Mouse (Mus musculus) liver, postnatal 0 days (tissue): Measurements from ENCODE around the gene Kdm1a. TPM values are rescaled to one million over a fixed set of nuclear protein-coding genes. Genes with fewer than 3 reads are reported as not detected.

Experiments used
- ATAC-seq: fragments of 200-750 bp; cut with Nextera tagmentation; 2 replicates; pipeline ENCODE4 v1.8.0; 2017; ENCODE audit warnings: mild to moderate bottlenecking, moderate library complexity
- DNase-seq: peaks from one replicate; pipeline ENCODE4 v3.0.0-alpha.2; 2016
- H3K27ac ChIP-seq: fragments of 300-500 bp; sonication (generic); 2 replicates; pipeline ENCODE4 v1.5.1; 2014; ENCODE audit warnings: antibody characterized with exemption, moderate library complexity, mild to moderate bottlenecking, low read depth
- H3K27me3 ChIP-seq: fragments of 300-500 bp; sonication (generic); 2 replicates; pipeline ENCODE4 v1.6.1; 2014; ENCODE audit warnings: low read length, control low read depth, mixed read lengths; ENCODE audit not compliant: insufficient read depth
- H3K36me3 ChIP-seq: fragments of 300-500 bp; sonication (generic); replicated peaks from 2 replicates; pipeline ENCODE4 v1.6.1; 2014; ENCODE audit warnings: mild to moderate bottlenecking, control low read depth, low read length, moderate library complexity, mixed read lengths; ENCODE audit not compliant: insufficient read depth
- H3K4me1 ChIP-seq: fragments of 300-500 bp; sonication (generic); 2 replicates; pipeline ENCODE4 v1.6.1; 2014; ENCODE audit warnings: antibody characterized with exemption, mild to moderate bottlenecking, control low read depth; ENCODE audit not compliant: insufficient read depth
- H3K4me2 ChIP-seq: fragments of 300-500 bp; sonication (generic); 2 replicates; pipeline ENCODE4 v1.6.1; 2014; ENCODE audit warnings: low read depth, mild to moderate bottlenecking, low read length, moderate library complexity, mixed read lengths
- H3K4me3 ChIP-seq: fragments of 300-500 bp; sonication (generic); 2 replicates; pipeline ENCODE4 v1.5.1; 2014; ENCODE audit warnings: low read depth, low read length
- H3K9ac ChIP-seq: fragments of 300-500 bp; sonication (generic); replicated peaks from 2 replicates; pipeline ENCODE4 v1.6.1; 2014; ENCODE audit warnings: mild to moderate bottlenecking, moderate library complexity
- H3K9me3 ChIP-seq: fragments of 300-500 bp; sonication (generic); 2 replicates; pipeline ENCODE4 v1.6.1; 2016; ENCODE audit warnings: mild to moderate bottlenecking, control low read depth, low read length, mixed read lengths
- CTCF ChIP-seq: sonication (generic); IDR thresholded peaks from 2 replicates; pipeline ENCODE4 v1.5.1; 2016; ENCODE audit warnings: antibody characterized with exemption, low read depth
- EP300 ChIP-seq: IDR thresholded peaks from 2 replicates; pipeline ENCODE4 v1.6.1; 2016; ENCODE audit warnings: antibody characterized with exemption, low read depth, mild to moderate bottlenecking
- WGBS: fragments of 180-500 bp; shearing (Covaris S2); extraction: QIAGEN DNeasy Blood & Tissue Kit; methylation state at CpG from one replicate; pipeline ENCODE4 v1.1.7; 2014; ENCODE audit not compliant: insufficient replicate concordance; 5-methylcytosine and 5-hydroxymethylcytosine counted together
- polyA plus RNA-seq: library from polyadenylated mRNA; unstranded; fragments of >200 nt; fragmentation: Nextera tagmentation; extraction: Ambion mirVana; gene quantifications from 2 replicates; pipeline ENCODE4 v1.2.1, GENCODE M21; 2015

Kdm1a gene
- polyA plus RNA-seq, 1 experiment from 2014 or later, result 6.8 TPM

- Histone ChIP-seq H3K27ac (no peak overlapping the region), H3K36me3 (peaks cover 68% of the 10 kb centered on the region), H3K4me2 (no peak overlapping the region), H3K4me1 (no peaks in the 10 kb centered on the region), H3K9ac (no peak overlapping the region), H3K4me3 (no peak overlapping the region), H3K27me3 (no peaks in the 10 kb centered on the region), H3K9me3 (no peaks in the 10 kb centered on the region)
- no peak for ATAC-seq
- no peak for TF ChIP-seq EP300
- TF ChIP-seq CTCF, result no peak
- DNase-seq, result no peak
- WGBS, result 84% methylated on average over 2 of the region's 2 CpGs
These were observed 44.9 kb downstream of the Kdm1a start for GRCm38 (mm10) chr4:136557638-136558037.

GRCm38 (mm10) chr4:136553108-136553507 lies 49.4 kb downstream of the Kdm1a start:
- TF ChIP-seq EP300 (no peak), CTCF (no peak)
- H3K27ac ChIP-seq, result no peak overlapping the region
- DNase-seq (no peak), ATAC-seq (no peak)
- no peaks in the 10 kb centered on the region for H3K9me3 ChIP-seq
- H3K9ac ChIP-seq, result no peak overlapping the region
- H3K27me3 ChIP-seq, result no peaks in the 10 kb centered on the region
- H3K4me2 ChIP-seq, result no peak overlapping the region
- 61% methylated on average over 1 of the region's 1 CpGs for WGBS
- H3K4me3 ChIP-seq, result no peak overlapping the region
- peaks cover 75% of the 10 kb centered on the region for H3K36me3 ChIP-seq
- no peaks in the 10 kb centered on the region for H3K4me1 ChIP-seq

- H3K9me3 ChIP-seq, result no peaks in the 10 kb centered on the region
- H3K36me3 ChIP-seq, result peaks cover 43% of the 10 kb centered on the region
- no peak for ATAC-seq
- H3K27me3 ChIP-seq, result no peaks in the 10 kb centered on the region
- no peak overlapping the region for H3K9ac ChIP-seq
- no peak overlapping the region for H3K27ac ChIP-seq
- no peak overlapping the region for H3K4me3 ChIP-seq
- peak; percentile 21 for DNase-seq
- TF ChIP-seq CTCF (no peak), EP300 (no peak)
- 89% methylated on average over 1 of the region's 1 CpGs for WGBS
- H3K4me2 ChIP-seq, result no peak overlapping the region
- H3K4me1 ChIP-seq, result no peaks in the 10 kb centered on the region
These were observed 54.1 kb downstream of the Kdm1a start for GRCm38 (mm10) chr4:136548381-136548801.

GRCm38 (mm10) chr4:136547721-136548120 lies 54.8 kb downstream of the Kdm1a start:
- WGBS, result 77% methylated on average over 1 of the region's 1 CpGs
- Histone ChIP-seq H3K27me3 (no peaks in the 10 kb centered on the region), H3K36me3 (peaks cover 38% of the 10 kb centered on the region), H3K9ac (no peak overlapping the region), H3K4me2 (no peak overlapping the region), H3K27ac (no peak overlapping the region), H3K4me3 (no peak overlapping the region), H3K9me3 (no peaks in the 10 kb centered on the region), H3K4me1 (no peaks in the 10 kb centered on the region)
- TF ChIP-seq EP300, result no peak
- no peak for TF ChIP-seq CTCF
- no peak for ATAC-seq
- no peak for DNase-seq

DNA sequence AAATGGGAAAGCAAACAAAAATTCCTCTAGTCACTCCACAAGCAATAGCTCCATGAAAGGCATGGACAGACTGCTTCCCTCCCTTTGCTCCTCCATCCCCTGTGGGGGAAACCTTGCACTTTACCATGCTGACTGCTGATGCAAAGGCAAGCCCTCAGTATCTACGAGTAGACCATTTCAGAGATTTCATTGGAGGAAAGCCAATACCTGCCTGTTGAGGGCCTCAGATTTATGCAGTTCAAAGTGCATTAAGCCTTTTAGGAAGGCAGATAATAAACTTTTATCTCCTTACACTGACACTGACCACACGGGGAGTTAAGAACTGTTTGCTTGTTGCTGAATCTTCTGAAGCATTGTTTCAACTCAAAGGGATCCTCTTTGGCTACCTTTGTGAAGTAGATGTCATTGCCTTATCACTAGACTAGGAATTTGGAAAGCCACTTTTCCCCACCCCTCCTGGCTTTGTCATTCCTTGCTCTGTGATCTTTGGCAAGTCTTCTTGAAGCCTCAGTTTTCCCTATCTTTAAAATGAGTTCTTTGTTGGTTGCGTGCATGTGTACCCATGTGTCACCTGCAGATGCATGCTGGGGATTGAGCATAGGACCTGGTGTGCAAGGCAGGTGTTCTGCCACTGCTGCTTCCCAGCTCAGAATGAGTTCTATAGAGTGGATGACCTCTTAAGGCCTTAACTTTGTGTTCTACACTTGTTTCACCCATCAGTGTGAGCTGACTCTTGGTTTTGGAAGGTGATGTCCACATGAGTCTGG lies 56.1 kb downstream of the Kdm1a start:
- TF ChIP-seq CTCF (no peak), EP300 (no peak)
- Histone ChIP-seq H3K4me2 (no peak overlapping the region), H3K27ac (no peak overlapping the region), H3K9me3 (no peaks in the 10 kb centered on the region), H3K4me1 (no peaks in the 10 kb centered on the region), H3K36me3 (peaks cover 29% of the 10 kb centered on the region), H3K27me3 (no peaks in the 10 kb centered on the region), H3K9ac (no peak overlapping the region), H3K4me3 (no peak overlapping the region)
- 56% methylated on average over 3 of the region's 3 CpGs for WGBS
- no peak for DNase-seq
- ATAC-seq, result no peak

DNA sequence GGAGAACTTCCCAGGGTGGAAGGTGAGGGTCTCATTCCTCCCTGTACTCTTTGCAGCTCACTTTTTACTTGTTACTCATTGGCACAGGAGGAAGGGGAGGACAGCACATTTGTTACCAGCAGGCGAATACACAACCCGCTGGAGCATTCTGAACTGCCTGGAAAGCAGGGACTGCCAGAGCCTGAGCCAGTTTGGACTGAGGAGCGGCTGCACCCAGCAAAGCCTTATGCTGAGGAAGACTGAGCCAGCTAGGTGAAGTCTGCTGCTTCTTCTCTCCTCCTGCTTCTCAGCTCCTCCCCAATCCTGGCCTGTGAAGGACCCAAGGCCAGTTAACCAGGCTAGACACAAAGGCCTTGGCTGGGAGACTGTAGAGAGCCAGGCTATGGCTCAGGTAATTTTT lies 57.4 kb downstream of the Kdm1a start:
- Histone ChIP-seq H3K36me3 (peaks cover 20% of the 10 kb centered on the region), H3K4me1 (no peaks in the 10 kb centered on the region)

More for the DNA sequence above, 57.4 kb downstream of the Kdm1a start:
- Histone ChIP-seq H3K9ac (no peak overlapping the region), H3K27ac (no peak overlapping the region), H3K4me2 (no peak overlapping the region), H3K9me3 (no peaks in the 10 kb centered on the region), H3K27me3 (no peaks in the 10 kb centered on the region), H3K4me3 (no peak overlapping the region)
- DNase-seq (no peak), ATAC-seq (no peak)
- TF ChIP-seq EP300 (no peak), CTCF (no peak)
- WGBS, result 89% methylated on average over 3 of the region's 3 CpGs
